Mouse (Mus musculus) megakaryocyte, adult 5-6 weeks (primary cell): Measurements from ENCODE around the gene Unc45a. TPM values are rescaled to one million over a fixed set of nuclear protein-coding genes. Genes with fewer than 3 reads are reported as not detected.
"Not testable (repeated sequence)": the region's sequence is repeated elsewhere in the genome, so short reads cannot be mapped to it uniquely, and the experiment has no call there.

Experiments
- ATAC-seq: 2 replicates; pipeline ENCODE4 v1.8.0; 2016; ENCODE audit warnings: mild to moderate bottlenecking, inconsistent platforms; ENCODE audit not compliant: poor library complexity, severe bottlenecking
- total RNA-seq, 2 experiments: library from RNA; stranded (forward) in 1 of 2; stranded (reverse) in 1 of 2; fragments of 153-499, 151-499 nt in 1 of 2; fragments of 221-1000, 200-1000 nt in 1 of 2; gene quantifications; 2 replicates each; pipeline versions ENCODE4 v1.2.3 to v1.2.4; 2015 to 2017

The Unc45a gene
- total RNA-seq, 2 experiments from 2014 or later, result 4.1 to 7.2 TPM

DNA sequence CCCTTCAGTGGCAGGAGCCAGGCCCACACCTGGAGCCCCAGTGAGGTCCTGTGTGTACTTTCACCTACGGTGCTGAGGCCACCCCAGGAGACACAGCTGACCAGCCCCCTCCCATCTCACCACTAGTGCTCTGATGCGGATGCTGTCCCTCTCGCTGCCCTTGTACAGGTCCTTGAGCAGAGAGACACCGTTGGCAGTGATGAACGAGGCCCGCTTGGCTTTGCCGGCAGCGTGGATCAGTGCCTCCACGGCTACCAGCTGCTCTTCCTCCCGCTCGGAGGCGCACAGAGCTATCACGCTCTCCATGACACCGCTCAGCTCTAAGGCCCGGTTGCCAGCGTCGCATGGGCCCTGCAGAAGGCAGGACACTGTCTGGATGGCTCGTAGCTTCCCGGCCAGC lies 9.4 kb downstream of the Unc45a start:
- no peak for ATAC-seq

DNA sequence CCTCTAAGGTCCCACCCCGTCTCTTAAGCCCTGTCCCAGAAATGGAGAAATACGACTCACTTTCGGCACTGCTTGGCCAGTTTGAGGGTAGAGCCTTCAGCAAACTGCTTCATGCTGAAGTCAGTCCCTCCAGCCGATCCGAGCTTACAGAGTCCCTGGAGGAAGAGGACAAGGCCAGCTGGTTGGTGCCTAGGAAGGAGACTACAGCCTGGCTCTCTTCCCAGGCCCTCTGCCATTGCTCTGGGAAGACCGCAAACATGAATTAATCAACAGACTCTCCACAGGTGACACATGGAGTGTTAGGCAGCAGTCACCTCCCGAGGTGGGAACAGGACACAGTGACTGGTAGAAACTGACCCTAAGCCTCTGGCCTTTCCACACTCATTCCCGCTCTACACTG lies 10.5 kb downstream of the Unc45a start:
- no peak for ATAC-seq

DNA sequence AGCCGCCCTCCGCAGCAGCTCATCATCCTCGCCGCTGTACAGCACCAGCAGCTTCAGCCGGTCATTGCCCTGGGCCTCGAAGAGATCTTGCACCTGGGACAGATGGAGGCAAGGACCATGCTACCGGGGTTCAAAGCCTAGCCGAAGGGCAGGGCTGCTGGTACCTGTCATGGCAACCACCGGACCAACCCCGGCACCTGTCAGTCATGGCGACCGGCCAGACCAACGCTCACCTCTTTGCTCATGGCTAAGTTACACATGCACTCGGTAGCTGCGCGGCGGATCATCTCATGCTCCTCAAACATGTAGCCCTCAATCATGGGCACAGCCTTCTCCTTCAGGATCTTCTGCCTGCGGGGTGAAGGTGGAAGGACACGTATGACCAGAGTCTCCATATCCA lies 14.7 kb downstream of the Unc45a start:
- ATAC-seq, result no peak

DNA sequence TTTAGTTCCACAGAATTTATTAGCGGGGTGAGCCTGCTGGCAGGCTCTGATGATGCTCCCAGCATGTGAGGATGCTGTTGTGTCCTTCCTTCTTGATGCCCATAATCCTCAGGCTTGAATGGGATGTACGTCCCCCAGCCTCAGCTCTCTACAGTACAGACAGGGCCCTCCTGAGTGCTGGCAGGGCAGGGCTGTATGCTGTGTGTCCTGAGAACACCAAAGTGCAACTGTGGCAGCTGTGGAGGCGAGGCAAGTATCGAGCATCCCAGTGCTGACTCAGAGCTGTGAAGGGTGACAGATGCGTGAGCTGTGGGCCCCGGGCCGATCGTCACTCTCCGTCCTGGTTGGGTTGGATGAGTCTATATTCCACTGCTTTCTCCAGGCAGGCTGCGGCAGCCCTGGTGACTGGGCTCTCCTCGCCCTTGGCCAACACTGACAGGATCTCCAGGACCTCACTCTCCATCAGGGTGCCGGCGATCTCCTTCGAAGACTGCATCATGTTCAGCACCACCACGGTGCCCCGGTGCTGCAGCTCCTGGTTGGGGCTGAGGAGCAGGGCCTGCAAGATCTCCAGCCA lies 15.4 kb downstream of the Unc45a start:
- ATAC-seq, result no peak

DNA sequence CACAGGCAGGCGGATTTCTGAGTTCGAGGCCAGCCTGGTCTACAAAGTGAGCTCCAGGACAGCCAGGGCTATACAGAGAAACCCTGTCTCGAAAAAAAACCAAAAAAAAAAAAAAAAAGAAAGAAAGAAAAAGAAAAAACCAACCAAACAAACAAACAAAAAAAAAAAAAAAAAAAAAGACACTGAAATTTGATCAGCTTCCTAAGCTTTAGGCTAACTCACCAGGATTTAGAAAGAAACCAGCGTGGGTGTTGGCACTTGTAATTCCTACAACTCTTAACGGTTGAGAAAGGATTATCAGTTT lies 16.0 kb downstream of the Unc45a start:
- ATAC-seq, result not testable (repeated sequence)

DNA sequence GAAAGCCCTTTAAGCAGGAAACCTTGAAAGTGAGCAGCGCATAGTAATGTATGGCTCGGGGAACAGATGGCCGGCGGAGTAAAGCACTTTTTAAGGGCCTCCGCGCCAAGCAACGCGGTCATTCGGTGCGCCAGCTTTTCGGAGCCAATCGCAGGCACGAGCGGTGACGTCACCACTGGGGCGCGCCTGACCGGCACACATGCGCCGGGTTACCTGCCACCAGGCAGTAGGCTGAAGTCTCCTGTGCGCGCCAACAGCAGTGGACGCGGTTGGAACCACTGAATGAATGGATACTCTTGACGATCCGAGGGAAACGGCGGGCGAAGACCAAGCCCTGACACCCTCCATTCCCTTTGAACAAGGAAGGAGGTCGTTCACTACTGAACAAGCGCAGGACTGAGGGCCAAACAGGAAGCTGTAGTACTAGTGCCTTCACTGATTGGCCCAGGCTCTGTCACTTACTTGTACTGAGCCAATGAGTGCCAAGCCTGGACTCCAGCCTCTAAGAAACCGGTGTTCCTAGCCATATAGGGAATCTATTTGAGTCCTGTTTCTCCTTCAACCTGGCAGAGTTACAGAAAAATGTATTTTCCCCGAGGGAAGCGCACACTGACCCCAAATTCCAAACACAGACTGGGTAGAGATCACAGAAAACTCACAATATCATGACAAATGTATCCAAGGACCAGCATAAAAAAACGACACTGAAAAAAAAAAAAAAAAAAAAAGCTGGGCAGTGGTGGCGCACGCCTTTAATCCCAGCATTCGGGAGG lies 16.6 kb downstream of the Unc45a start, which contains the start of gene Rccd1:
Gene Rccd1 (minus strand): TSS at position 412 of the 773 bp plus-strand sequence.
- peak; percentile 97 for ATAC-seq

DNA sequence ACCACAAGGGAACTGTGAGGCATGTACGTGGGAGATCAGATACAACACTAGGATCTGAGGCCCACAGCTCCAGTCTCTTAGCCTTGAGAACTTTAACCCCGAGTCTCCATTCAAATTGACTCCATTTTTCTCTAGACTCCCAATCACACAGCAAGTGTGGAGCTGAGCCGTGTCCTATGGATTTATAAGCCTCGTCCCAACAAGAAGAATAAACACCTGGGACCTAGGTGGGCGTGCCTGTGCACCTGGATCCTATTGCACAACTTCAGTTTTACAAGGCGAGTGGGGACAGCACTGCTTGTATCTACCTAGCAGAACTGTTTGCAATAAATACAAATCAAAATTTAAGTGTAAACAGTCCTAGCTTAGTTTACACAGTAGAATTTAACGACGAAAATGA lies 17.5 kb downstream of the Unc45a start:
- no peak for ATAC-seq

DNA sequence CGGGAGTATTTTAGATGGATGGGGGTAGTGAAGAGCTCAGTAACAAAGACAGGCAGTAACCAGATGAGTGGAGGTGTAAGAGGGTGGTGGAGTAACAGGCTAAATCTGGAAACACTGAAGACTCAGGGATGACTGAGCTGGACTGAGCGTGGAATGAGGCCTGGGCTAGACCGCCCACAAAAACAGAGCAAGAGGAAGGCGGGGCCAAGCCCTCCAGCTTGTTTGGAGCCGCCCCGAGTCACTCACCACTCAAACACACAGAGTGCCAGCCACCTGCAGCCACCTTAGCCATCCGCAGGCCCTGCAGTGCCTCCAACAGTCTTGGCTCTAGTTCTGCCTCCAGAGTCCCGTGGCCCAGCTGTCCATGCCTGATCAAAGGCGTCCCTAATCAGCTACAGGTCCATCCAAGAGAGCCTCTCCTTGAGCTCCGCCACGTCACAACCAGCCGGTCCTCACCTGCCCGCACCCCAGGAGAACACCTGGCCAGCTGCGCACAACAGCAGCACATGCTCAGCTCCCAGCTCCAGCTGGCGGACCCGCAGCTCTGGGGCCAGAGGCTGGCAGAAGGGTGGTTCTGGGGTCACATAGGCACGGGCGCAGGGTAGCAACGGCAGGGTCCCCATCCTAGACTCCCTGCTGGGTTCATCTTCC lies 20.8 kb downstream of the Unc45a start:
- ATAC-seq, result no peak

DNA sequence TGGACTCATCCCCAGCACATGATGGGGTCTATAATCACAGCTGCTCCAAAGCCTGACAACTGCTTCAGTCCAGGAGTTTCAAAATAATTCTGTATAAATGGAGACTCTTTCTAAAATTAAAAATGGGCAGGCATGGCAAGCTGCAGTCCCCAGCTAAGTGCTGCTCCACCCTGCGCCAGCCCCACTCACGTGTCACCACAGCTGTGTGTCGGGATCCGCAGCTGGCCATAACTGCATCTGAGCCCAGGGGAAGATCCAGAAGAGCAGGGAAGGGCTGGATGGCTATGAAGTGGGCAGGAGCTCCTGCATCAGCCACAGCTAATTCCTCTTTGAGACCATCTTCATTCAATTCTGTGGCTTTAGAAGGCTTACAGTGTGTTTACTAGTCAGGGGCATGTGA lies 22.1 kb downstream of the Unc45a start:
- ATAC-seq, result no peak

DNA sequence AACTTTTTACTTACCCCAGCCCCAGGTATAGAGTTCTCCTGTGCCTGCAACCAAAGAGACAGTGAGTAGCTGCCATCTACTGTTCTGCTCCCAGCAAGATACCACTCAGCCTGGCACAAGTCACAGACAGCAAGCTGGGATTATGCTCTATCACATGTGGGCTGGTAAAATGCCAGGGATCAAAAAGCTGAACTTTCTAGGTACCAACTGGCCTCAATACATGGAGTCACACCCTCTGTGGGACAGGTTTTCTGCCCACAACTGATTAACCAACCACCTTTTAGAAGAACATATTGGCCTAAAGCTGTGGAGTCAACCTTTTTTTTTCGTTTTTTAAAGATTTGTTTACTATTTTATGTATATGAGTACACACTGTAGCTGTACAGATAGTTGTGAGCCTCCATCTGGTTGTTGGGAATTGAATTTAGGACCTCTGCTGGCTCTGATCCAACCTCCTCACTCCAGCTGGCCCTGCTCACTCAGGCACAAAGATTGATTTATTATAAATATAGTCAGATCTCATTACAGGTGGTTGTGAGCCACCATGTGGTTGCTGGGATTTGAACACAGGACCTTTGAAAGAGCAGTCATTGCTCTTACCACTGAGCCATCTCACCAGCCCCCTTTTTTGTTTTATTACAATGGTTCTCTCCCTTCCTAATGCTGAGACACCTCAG lies 23.2 kb downstream of the Unc45a start:
- no peak for ATAC-seq

DNA sequence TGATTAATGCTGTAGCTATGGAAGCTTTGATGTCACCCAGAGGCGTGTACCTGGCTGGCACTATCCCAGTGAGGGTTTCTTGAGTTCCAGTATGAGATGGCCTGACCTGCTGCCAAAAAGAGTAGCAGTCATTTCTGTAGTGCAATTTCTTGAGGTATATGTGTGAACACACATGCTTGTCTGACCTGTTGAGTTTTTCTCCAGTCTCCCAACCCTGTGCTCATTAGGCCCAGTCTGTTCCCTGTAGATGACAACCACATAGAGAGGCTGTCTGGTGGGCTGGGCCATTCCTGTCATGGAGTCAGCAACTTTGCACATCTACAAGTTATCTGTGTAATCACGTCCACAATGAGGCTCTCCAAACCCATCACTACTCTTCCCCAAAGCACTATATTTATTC lies 25.1 kb downstream of the Unc45a start:
- ATAC-seq, result no peak

DNA sequence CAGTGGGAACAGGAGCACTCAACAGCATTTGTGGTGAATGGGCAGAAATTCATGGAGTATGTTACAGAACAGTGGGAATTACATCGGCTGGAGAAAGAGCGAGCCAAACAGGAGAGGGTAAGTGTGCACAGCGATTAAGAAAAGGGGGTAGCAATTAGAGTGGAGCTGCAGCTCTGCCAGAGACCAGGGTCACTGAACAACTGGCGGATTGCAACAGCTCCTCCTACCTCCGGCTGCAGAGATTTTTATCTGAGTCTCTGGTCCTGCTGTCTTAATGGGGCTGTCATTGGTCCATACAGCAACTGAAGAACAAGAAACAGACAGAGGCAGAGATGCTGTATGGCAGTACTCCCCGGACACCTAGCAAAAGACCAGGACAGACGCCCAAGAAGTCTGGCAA lies 30.0 kb downstream of the Unc45a start:
- ATAC-seq, result no peak

DNA sequence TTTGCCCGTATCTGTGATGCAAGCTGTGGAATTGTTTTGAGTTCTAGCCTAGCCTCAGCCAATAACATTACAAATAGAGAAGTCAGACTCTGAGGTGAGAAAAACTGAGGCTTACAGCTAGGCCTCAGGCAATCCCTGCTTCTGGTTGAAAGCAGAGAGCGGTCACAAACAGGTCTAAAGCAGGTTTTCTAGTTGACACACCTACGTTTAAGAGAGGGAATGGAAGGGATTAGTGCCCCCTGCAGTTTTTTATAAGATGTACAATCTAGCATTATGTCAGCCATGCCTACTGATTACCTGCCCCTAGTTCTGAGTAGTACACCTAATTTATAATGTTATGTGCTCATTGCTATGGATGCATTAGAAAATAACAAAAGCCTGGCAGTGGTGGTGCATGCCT lies 33.0 kb downstream of the Unc45a start:
- no peak for ATAC-seq

DNA sequence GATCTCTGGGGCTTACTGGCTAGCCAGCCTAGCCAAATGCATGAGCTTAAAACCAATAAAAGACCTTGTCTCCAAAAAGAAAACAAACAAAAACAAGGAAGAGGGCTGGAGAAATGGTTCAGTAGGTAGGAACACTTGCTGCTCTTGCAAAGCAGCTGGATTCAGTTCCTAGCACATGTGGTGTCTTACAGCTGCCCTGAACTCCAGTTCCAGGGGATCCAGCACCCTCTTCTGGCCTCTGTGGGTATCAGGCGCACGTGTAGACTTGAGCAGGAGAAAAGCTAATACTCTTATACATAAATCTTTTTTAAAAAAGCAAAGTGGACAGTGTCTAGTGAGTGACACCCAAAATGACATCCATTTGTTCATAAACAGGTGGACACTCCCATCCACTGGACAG lies 39.3 kb downstream of the Unc45a start:
- no peak for ATAC-seq

DNA sequence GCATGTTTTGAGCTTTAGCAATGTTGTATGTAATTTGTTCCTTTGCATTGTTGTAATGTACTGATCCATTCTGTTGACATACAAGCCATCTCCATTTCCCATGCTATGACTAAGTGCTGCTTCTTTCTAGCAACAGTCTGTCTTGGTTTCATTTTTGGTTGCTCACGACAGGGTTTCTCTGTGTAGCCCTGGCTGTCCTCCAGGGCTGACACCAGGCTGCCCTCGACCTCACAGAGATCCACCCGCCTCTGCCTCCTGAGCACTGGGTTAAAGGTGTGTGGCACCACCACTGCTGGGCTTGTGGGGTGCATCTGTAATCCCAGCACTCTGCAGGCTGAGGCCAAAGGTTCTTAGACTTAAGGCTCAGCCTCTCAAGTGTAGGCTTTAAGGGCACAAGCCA lies 41.2 kb downstream of the Unc45a start:
- no peak for ATAC-seq

DNA sequence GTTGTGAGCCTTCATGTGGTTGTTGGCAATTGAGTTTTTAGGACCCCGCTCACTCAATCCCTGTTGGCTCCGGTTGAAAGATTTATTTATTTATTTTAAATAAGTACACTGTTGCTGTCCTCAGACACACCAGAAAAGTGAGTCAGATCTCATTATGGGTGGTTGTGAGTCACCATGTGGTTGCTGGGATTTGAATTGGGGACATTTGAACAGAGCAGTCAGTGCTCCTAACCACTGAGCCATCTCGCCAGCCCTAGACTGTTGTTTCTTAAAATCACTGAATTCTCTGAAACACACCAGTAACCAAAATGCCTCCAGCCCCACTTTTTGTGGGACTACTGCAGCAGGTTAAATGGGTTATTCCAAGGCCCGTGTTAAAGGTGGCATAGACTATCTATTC lies 42.1 kb downstream of the Unc45a start:
- ATAC-seq, result no peak

DNA sequence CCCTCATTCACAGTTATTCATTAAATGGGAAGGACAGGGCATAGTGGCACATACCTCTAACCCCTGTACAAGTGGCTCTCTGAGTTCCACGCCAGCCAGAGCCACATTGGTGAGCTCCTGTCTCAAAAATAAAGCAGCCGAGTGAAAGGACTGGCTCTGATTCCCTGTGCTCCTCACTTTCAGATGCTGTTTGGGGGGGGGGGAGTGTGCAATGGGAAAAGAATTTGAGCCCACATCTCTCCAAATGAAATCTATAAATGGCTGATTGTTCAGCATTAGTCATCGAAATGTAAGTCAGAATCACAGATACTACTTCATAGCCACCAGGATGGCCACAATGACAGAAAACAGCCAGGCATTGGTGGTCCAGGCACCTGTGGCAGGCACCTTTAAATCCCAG lies 43.8 kb downstream of the Unc45a start:
- no peak for ATAC-seq

DNA sequence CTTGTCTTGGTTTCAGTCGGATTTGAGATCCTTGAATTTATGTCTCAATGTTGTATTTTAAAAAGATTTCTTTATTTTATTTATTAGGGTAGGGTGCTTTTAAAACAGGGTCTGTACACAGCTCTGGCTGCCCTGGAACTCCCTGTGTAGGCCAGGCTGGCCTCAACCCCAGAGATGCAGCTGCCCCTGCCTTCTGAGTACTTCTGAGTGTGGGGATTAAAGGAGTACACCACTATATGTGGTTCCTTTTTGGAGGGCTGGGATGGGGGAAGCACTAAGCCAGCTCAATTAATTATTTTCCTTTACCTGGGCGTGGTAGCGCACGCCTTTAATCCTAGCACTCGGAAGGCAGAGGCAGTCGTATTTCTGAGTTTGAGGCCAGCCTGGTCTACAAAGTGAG lies 44.3 kb downstream of the Unc45a start:
- ATAC-seq, result no peak

DNA sequence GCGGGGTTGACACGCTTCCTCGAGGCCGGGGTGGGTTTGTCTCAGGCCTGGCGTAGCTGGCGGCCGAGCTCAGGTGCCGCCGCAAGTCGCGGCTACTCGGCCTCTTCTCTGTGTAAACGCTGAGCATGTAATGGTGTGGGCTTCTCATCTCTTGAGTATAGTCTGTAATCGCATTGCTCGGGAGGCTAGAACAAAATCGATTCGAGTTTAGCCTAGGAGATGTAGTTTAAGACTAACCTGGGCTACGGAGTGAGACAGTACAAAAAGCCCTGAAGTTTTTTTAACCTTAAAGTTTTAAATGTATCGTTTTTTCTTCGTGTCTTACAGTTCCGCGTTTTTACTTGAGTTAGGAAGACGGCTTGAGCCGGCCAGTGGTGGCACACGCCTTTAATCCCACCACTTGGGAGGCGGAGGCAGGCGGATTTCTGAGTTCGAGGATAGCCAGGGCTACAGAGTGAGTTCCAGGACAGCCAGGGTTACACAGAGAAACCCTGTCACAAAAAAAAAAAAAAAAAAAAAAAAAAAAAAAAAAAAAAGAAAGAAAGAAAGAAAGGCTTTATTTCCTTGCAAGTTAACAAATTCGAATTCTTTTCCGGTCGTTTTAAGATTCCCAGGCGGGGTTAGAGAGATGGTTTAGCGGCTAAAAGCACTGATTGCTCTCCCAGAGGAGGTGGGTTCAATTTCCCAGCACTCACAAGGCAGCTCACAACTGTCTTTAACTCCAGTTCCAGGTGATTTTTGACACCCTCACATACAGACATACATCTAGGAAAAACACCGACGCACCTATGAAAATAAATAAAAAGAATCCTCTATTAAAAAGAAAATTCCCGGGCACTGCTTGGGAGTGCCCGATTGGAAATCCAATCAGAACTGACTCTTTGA lies 45.8 kb downstream of the Unc45a start:
- peak; percentile 38 for ATAC-seq

DNA sequence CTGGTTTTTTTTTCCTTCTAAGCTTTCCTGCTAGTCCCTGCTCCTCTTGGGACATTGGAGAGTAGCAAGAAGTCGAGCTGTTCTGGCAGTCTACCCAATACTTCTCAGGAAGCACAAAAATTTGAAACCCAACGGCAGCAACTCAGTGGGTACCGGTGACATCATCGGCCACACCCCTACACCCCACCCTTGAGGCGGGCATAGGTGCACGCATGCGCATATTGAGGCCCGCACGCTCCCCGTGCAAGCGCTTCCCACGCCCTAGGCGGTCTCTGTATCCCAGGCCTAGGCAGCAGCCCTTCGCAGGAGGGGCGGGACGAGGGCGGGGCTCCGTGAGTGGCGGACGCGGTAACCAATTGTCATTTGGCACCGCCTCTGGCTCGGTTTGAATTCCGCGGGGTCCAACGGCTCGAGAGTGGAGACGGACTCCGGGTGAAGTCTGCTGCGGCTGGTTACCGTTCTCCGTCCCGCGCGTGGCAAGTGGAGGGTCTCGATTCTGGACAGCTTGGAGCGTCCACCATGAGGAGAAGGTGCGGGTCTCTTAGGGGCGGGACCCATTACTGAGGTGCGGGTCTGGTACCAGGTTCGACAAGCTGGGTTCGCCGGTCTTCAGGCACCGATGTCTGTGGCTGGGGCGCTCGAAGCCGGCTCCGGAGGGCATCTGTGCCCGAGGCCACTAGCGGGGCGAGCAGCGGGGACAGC lies 46.6 kb downstream of the Unc45a start, which contains the start of gene Prc1:
Gene Prc1 (plus strand): TSS at position 389 of the 702 bp plus-strand sequence.
- ATAC-seq, result peak; percentile 100
